Mouse (Mus musculus) myocyte (in vitro differentiated cells): Measurements from ENCODE around the gene Tfeb.

Source experiments
- CEBPB ChIP-seq: IDR thresholded peaks from 2 replicates; pipeline ENCODE4 v1.6.1; 2011; ENCODE audit warnings: mild to moderate bottlenecking, moderate library complexity; ENCODE audit not compliant: poor library complexity, insufficient read depth, severe bottlenecking
- E2F4 ChIP-seq: IDR thresholded peaks from one replicate; pipeline ENCODE4 v1.6.1; 2011; ENCODE audit warnings: mild to moderate bottlenecking, control low read depth, moderate library complexity; ENCODE audit not compliant: insufficient read depth
- MAX ChIP-seq: IDR thresholded peaks from one replicate; pipeline ENCODE4 v1.6.1; 2011; ENCODE audit warnings: low read depth, mild to moderate bottlenecking, control low read depth
- MYOD1 ChIP-seq, 3 experiments: IDR thresholded peaks; one replicate each; pipeline ENCODE4 v1.6.1; 2011; ENCODE audit warnings: control low read depth in 2 of 3, low read depth in 2 of 3, mild to moderate bottlenecking in 2 of 3, moderate library complexity in 1 of 3; ENCODE audit not compliant: insufficient read length in 2 of 3, control insufficient read depth in 1 of 3
- MYOG ChIP-seq, 3 experiments: IDR thresholded peaks; one replicate each; pipeline ENCODE4 v1.6.1; 2011; ENCODE audit warnings: control low read depth in 2 of 3, low read depth in 2 of 3, mild to moderate bottlenecking in 2 of 3; ENCODE audit not compliant: insufficient read length in 2 of 3, control insufficient read depth in 1 of 3, insufficient read depth in 1 of 3
- POLR2A ChIP-seq: IDR thresholded peaks from one replicate; pipeline ENCODE4 v1.6.1; 2011; ENCODE audit warnings: low read depth, mild to moderate bottlenecking, control low read depth, moderate library complexity; ENCODE audit not compliant: insufficient read length
- POLR2AphosphoS2 ChIP-seq: IDR thresholded peaks from one replicate; pipeline ENCODE4 v1.6.1; 2011; ENCODE audit warnings: low read depth, control low read depth; ENCODE audit not compliant: insufficient read length
- REST ChIP-seq: IDR thresholded peaks from one replicate; pipeline ENCODE4 v1.6.1; 2011; ENCODE audit warnings: mild to moderate bottlenecking, control low read depth, moderate library complexity; ENCODE audit not compliant: insufficient read depth, insufficient read length
- SRF ChIP-seq: IDR thresholded peaks from one replicate; pipeline ENCODE4 v1.6.1; 2011; ENCODE audit warnings: low read depth; ENCODE audit not compliant: control insufficient read depth, insufficient read length
- TCF12 ChIP-seq: IDR thresholded peaks from one replicate; pipeline ENCODE4 v1.6.1; 2011; ENCODE audit warnings: mild to moderate bottlenecking, control low read depth; ENCODE audit not compliant: poor library complexity, insufficient read depth, severe bottlenecking
- USF1 ChIP-seq: IDR thresholded peaks from one replicate; pipeline ENCODE4 v1.6.1; 2011; ENCODE audit warnings: low read depth, mild to moderate bottlenecking, control low read depth, moderate library complexity

- TF ChIP-seq POLR2AphosphoS2 (no peak), POLR2A (no peak), MYOD1 (IDR thresholded peaks at IDR 0.05; ENCODE audit: control insufficient read depth in 1 of 3, insufficient read length in 2 of 3, low read depth in 2 of 3) (no peak), MYOG (IDR thresholded peaks at IDR 0.05; ENCODE audit: control insufficient read depth in 1 of 3, insufficient read depth in 1 of 3, insufficient read length in 2 of 3, low read depth in 2 of 3) (no peak), TCF12 (no peak), MAX (no peak), USF1 (no peak), E2F4 (no peak), SRF (no peak), REST (no peak), CEBPB (no peak)
Measured at GRCm38 (mm10) chr17:47751811-47752210, 15.0 kb downstream of the Tfeb start.
